Mouse (Mus musculus) C2C12 (cell line): ENCODE measurements around the gene Olfr698.
"Not testable (repeated sequence)": the region's sequence is repeated elsewhere in the genome, so short reads cannot be mapped to it uniquely, and the experiment has no call there.

Source experiments
- CTCF ChIP-seq: IDR thresholded peaks from one replicate; pipeline ENCODE4 v1.5.1; 2011; ENCODE audit not compliant: control insufficient read depth, insufficient read depth, insufficient read length
- MAX ChIP-seq: IDR thresholded peaks from one replicate; pipeline ENCODE4 v1.6.1; 2011; ENCODE audit warnings: mild to moderate bottlenecking, control low read depth
- MYOD1 ChIP-seq: IDR thresholded peaks from one replicate; pipeline ENCODE4 v1.6.1; 2011; ENCODE audit warnings: low read depth; ENCODE audit not compliant: control insufficient read depth, insufficient read length

- not testable (repeated sequence) for TF ChIP-seq CTCF, MAX, MYOD1
These were observed 5.8 kb upstream of the Olfr698 start for GRCm38 (mm10) chr7:106761008-106761407.
